Mouse (Mus musculus): Measurements from ENCODE around the gene Gpr83.

DNA sequence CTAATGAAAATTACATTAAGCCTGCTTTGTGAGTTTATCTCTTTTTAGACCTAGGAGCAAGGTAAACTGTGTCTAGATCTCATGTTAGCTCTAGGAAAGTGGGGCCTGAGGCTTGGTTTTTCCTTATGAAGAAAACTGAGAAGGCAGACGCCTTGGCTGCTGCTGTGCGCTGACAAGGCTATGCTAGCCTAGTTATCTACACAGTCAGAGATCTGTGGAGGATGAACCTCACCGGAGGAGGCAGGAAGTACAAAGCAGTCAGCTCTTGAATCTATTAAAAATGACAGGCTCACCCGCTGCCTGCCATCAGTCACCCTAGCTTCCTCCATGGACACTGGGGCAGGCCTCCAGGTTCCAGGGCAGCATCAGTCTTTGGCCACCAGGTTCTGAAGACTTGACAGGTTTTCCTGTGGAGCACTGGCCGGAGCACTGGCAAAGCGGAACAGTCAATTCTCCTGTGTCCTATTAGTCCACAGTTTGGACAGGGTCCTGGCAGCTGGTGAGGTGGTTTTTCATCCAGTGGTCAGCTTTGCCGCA lies 1.8 kb upstream of the Gpr83 start:
- TF ChIP-seq TAL1 (IDR thresholded peaks at IDR 0.05; ENCODE audit: low read length): no peak
- no peak for TF ChIP-seq GATA1 (IDR thresholded peaks at IDR 0.05; ENCODE audit: low read length)
